Mouse (Mus musculus) midbrain, embryonic 14.5 days (tissue): ENCODE results near the gene Micu1. TPM values are rescaled to one million over a fixed set of nuclear protein-coding genes. Genes with fewer than 3 reads are reported as not detected.
A peak's percentile ranks its signal among the peaks of the same experiment; 100 is the strongest.

ENCODE experiments used
- ATAC-seq: fragments of 200-750 bp; cut with Nextera tagmentation; 2 replicates; pipeline ENCODE4 v1.8.0; 2017; ENCODE audit warnings: moderate number of reproducible peaks, moderate library complexity; ENCODE audit not compliant: low FRiP score, low TSS enrichment
- DNase-seq: peaks from one replicate; pipeline ENCODE4 v3.0.0-alpha.2; 2015
- H3K27ac ChIP-seq: fragments of 300-500 bp; sonication (generic); replicated peaks from 2 replicates; pipeline ENCODE4 v1.5.1; 2014; ENCODE audit warnings: mild to moderate bottlenecking, low read depth, low read length, moderate library complexity
- H3K27me3 ChIP-seq: fragments of 300-500 bp; sonication (generic); 2 replicates; pipeline ENCODE4 v1.6.1; 2014; ENCODE audit warnings: low read length, control low read depth, mixed read lengths; ENCODE audit not compliant: control insufficient read depth, insufficient read depth
- H3K36me3 ChIP-seq: fragments of 300-500 bp; sonication (generic); 2 replicates; pipeline ENCODE4 v1.6.1; 2014; ENCODE audit warnings: low read length, control low read depth; ENCODE audit not compliant: control insufficient read depth, insufficient read depth
- H3K4me1 ChIP-seq: fragments of 300-500 bp; sonication (generic); 2 replicates; pipeline ENCODE4 v1.6.1; 2014; ENCODE audit warnings: mild to moderate bottlenecking, antibody characterized with exemption, low read length, control low read depth; ENCODE audit not compliant: control insufficient read depth, insufficient read depth
- H3K4me2 ChIP-seq: fragments of 300-500 bp; sonication (generic); 2 replicates; pipeline ENCODE4 v1.6.1; 2014; ENCODE audit warnings: mild to moderate bottlenecking, low read length, moderate library complexity
- H3K4me3 ChIP-seq: fragments of 300-500 bp; sonication (generic); replicated peaks from 2 replicates; pipeline ENCODE4 v1.5.1; 2014; ENCODE audit warnings: low read depth, low read length
- H3K9ac ChIP-seq: fragments of 300-500 bp; sonication (generic); replicated peaks from 2 replicates; pipeline ENCODE4 v1.6.1; 2014; ENCODE audit warnings: mild to moderate bottlenecking, low read length, moderate library complexity
- H3K9me3 ChIP-seq: fragments of 300-500 bp; sonication (generic); 2 replicates; pipeline ENCODE4 v1.6.1; 2016; ENCODE audit warnings: low read length, control low read depth, mixed read lengths; ENCODE audit not compliant: control insufficient read depth
- WGBS: fragments of 180-500 bp; shearing (Covaris S2); extraction: QIAGEN DNeasy Blood & Tissue Kit; methylation state at CpG from one replicate; pipeline ENCODE4 v1.1.7; 2014; 5-methylcytosine and 5-hydroxymethylcytosine counted together
- polyA plus RNA-seq: library from polyadenylated mRNA; unstranded; fragments of >200 nt; fragmentation: Nextera tagmentation; extraction: Ambion mirVana; gene quantifications from 2 replicates; pipeline ENCODE4 v1.2.1, GENCODE M21; 2014

Micu1 gene
- polyA plus RNA-seq, 1 experiment from 2014 or later, result 69.3 TPM

DNA sequence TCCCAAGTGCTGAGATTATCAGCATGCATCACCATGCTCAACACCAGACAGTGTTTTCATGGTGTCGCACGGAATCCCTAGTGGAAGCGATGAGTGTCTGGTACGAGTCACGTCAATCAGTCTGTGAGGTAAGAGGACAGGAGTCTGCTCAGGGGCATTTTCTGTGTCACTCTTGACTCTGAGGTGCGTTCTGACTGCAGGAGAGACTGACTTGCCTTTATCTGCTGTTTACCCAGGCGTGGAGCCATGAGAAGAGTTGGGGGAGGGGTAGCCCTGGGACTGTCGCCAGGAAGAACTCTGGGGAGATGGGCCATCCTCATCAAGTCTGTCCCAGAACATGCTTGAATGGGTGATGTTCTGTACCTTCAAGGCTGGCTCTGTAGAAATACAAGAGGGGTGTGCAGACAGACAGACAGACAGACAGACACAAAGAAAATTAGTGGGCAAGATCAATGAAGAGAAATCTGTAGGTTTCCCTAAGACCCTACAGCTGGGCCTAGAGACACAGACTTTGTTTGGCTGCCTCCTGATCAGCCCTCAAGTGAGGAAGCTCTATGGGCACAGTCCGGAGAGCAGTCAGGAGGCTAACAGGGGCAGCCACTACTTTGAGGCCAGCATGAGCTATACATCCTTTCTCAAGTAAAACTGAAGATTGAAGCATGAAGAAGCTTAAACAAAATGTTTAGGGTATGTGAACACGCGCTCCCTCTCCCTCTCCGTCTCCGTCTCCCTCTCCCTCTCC is 97.2 kb downstream of the Micu1 start:
- 48% methylated on average over 13 of the region's 13 CpGs for WGBS
- H3K9ac ChIP-seq, result no peak overlapping the region
- H3K4me3 ChIP-seq, result no peak overlapping the region
- no peak overlapping the region for H3K4me2 ChIP-seq
- H3K36me3 ChIP-seq, result no peaks in the 10 kb centered on the region
- no peaks in the 10 kb centered on the region for H3K27me3 ChIP-seq
- H3K27ac ChIP-seq, result no peak overlapping the region
- H3K4me1 ChIP-seq, result peaks cover 12% of the 10 kb centered on the region
- no peaks in the 10 kb centered on the region for H3K9me3 ChIP-seq
- no peak for ATAC-seq
- peak; percentile 37 for DNase-seq

DNA sequence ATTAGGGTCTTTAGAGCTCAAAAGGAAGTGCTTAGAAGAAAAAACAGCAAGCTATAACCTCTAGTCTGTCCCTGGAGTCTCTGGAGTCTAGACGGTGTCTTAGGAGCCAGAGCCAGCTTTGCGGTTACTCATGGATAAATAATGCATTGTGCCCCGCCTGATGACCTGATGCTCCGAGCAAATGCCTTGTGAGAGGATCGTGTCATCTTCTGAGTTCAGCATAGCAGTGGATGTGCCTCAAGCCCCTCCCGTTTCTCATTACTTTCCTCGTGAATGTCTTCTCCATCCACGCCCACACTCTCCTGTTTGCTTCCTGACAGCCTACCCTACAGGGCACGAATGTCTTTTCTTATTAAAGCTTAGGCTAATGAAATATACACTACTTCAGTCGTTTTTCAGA is 97.9 kb downstream of the Micu1 start:
- Histone ChIP-seq H3K27me3 (no peaks in the 10 kb centered on the region), H3K27ac (peak overlapping the region; percentile 37), H3K4me3 (no peak overlapping the region), H3K4me1 (peaks cover 12% of the 10 kb centered on the region), H3K9me3 (no peaks in the 10 kb centered on the region), H3K36me3 (no peaks in the 10 kb centered on the region), H3K4me2 (0 out of 2 replicates have a peak overlapping the region, but pooled peaks have one; percentile 8), H3K9ac (no peak overlapping the region)
- ATAC-seq (no peak; the same call in 1 of the 2 replicates), DNase-seq (peak; percentile 50)
- 25% methylated on average over 10 of the region's 10 CpGs for WGBS

DNA sequence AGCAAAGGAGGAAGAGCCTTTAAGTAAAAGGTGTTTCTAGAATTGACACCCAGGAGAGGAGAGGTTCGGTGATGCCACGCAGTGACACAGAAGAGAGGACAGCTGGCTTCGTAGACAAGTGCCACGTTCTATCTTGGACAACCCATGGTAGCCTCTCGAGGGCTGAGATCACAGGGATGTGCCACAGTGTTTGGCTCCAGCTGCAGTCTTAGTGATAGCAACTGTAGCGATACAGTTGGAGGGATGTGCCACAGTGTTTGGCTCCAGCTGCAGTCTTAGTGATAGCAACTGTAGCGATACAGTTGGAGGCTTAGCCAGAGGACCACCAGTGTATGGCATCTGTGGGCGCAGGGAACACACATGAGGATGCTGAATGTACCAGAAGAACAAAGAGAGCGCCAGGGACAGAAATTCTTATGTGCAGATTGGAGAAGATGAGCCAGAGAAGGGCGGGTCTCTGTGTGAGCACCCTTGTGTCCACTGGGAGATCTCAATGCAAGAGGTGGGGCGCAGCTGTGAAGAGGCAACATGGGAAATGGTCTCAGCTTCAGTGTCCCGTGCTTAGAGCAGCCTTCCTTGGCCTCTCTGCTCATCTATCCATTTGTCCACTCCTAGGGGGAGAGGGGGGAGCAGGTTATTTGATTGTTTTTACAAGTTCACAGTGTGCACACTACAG is 98.7 kb downstream of the Micu1 start:
- DNase-seq (no peak), ATAC-seq (no peak)
- Histone ChIP-seq H3K27me3 (no peaks in the 10 kb centered on the region), H3K9me3 (no peaks in the 10 kb centered on the region), H3K36me3 (no peaks in the 10 kb centered on the region), H3K27ac (peak overlapping the region; percentile 37), H3K9ac (no peak overlapping the region), H3K4me3 (no peak overlapping the region), H3K4me1 (peaks cover 12% of the 10 kb centered on the region), H3K4me2 (no peak overlapping the region)
- WGBS, result 87% methylated on average over 12 of the region's 12 CpGs

- Histone ChIP-seq H3K27me3 (no peaks in the 10 kb centered on the region), H3K9me3 (no peaks in the 10 kb centered on the region), H3K36me3 (0 out of 2 replicates have a peak, but pooled peaks cover 3% of the 10 kb centered on the region), H3K4me3 (no peak overlapping the region), H3K9ac (no peak overlapping the region), H3K4me2 (no peak overlapping the region), H3K27ac (no peak overlapping the region), H3K4me1 (no peaks in the 10 kb centered on the region)
- 89% methylated on average over 4 of the region's 4 CpGs for WGBS
- DNase-seq (no peak), ATAC-seq (no peak)
Observed at GRCm38 (mm10) chr10:59808677-59809076, 106.4 kb downstream of the Micu1 start.

- H3K4me2 ChIP-seq, result no peak overlapping the region
- H3K27me3 ChIP-seq, result no peaks in the 10 kb centered on the region
- H3K9me3 ChIP-seq, result no peaks in the 10 kb centered on the region
- no peaks in the 10 kb centered on the region for H3K4me1 ChIP-seq
- no peak overlapping the region for H3K4me3 ChIP-seq
- DNase-seq, result no peak
- no peak; the same call in 1 of the 2 replicates for ATAC-seq
- 0 out of 2 replicates have a peak, but pooled peaks cover 3% of the 10 kb centered on the region for H3K36me3 ChIP-seq
- H3K27ac ChIP-seq, result no peak overlapping the region
- WGBS, result 82% methylated on average over 4 of the region's 4 CpGs
- no peak overlapping the region for H3K9ac ChIP-seq
Observed at GRCm38 (mm10) chr10:59809991-59810574, 107.8 kb downstream of the Micu1 start.

DNA sequence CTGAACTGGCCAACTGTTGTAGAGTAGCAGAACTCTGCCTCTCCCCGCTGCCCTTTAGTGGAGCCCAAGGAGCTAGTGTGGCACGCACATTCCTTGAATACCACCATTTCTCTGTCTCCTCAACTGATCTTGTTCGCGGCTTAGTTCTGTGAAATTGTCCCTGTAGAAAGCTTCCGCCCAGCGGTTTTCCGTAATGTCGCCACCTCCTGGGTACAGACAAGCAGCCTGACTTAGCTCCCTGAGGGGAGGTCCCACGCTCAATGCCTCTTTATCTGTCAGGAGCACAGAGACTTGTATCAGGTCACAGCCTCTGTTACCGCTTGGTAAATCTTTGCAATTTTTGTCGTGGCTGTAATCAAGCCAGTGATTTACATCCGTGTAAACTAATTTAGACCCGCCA is 110.7 kb downstream of the Micu1 start:
- Histone ChIP-seq H3K27ac (no peak overlapping the region), H3K9me3 (no peaks in the 10 kb centered on the region), H3K4me1 (no peaks in the 10 kb centered on the region), H3K4me3 (no peak overlapping the region), H3K36me3 (0 out of 2 replicates have a peak, but pooled peaks cover 3% of the 10 kb centered on the region), H3K27me3 (no peaks in the 10 kb centered on the region), H3K9ac (no peak overlapping the region), H3K4me2 (no peak overlapping the region)
- 22% methylated on average over 13 of the region's 13 CpGs for WGBS
- ATAC-seq, result no peak
- peak; percentile 71 for DNase-seq

- Histone ChIP-seq H3K27ac (no peak overlapping the region), H3K4me2 (no peak overlapping the region), H3K4me1 (no peaks in the 10 kb centered on the region), H3K27me3 (no peaks in the 10 kb centered on the region), H3K4me3 (no peak overlapping the region), H3K9me3 (no peaks in the 10 kb centered on the region), H3K9ac (no peak overlapping the region), H3K36me3 (0 out of 2 replicates have a peak, but pooled peaks cover 3% of the 10 kb centered on the region)
- no peak for ATAC-seq
- no peak for DNase-seq
- 91% methylated on average over 9 of the region's 9 CpGs for WGBS
Observed at GRCm38 (mm10) chr10:59813759-59814158, 111.5 kb downstream of the Micu1 start.

DNA sequence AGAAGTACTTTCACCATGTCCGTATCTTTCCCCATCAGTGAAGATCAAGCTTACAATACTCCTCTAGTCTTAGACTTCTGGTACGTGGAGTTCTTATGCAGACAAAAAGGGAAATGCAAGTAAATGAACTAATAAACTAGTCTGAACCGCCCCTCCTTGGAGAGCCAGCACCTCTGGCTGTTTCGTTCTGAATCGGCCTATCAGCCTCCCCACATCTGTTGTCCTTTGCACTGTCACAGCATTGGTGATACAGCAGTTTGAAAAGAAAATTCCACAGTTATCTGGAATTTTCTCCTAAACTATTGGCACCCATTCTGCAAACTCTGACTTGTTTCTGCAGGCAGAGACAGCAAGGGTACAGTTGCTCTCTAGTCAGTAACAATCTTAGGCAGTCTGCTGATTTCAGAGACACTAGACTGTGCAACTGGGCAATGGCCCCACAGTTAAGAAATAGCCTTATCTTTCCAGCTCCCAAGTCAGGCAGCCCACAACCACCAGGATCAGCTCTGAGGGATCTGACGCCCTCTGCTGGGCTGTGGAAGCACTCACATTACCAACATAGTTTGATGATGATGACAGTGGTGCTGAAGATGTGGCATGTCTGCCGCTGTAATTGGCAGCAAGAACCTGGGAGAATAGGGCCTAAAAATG is 112.4 kb downstream of the Micu1 start:
- WGBS, result 76% methylated on average over 7 of the region's 7 CpGs
- DNase-seq, result peak; percentile 71
- 0 out of 2 replicates have a peak, but pooled peaks cover 3% of the 10 kb centered on the region for H3K36me3 ChIP-seq

More for the DNA sequence above, 112.4 kb downstream of the Micu1 start:
- no peak for ATAC-seq
- Histone ChIP-seq H3K4me2 (no peak overlapping the region), H3K9me3 (no peaks in the 10 kb centered on the region), H3K9ac (no peak overlapping the region), H3K27ac (no peak overlapping the region), H3K27me3 (no peaks in the 10 kb centered on the region), H3K4me1 (no peaks in the 10 kb centered on the region), H3K4me3 (no peak overlapping the region)
